Mouse (Mus musculus) erythroblast, embryonic 14.5 days (primary cell): ENCODE results near the gene Card10.

ENCODE experiments used
- GATA1 ChIP-seq: IDR thresholded peaks from 2 replicates; pipeline ENCODE4 v1.6.1; 2012; ENCODE audit warnings: low read length, inconsistent platforms, mixed read lengths
- TAL1 ChIP-seq: IDR thresholded peaks from 3 replicates; pipeline ENCODE4 v1.6.1; 2012; ENCODE audit warnings: low read length, inconsistent platforms, mixed read lengths

- no peak for TF ChIP-seq GATA1
- TF ChIP-seq TAL1, result no peak
These were observed 36.9 kb upstream of the Card10 start for GRCm38 (mm10) chr15:78839744-78840143.
